Mouse (Mus musculus): ENCODE results near the gene Krtap6-2. TPM values are rescaled to one million over a fixed set of nuclear protein-coding genes. Genes with fewer than 3 reads are reported as not detected.

Gene Krtap6-2
- not detected in 2 replicates for total RNA-seq (2015; ENCODE audit: low replicate concordance)
- not detected in 2 replicates for total RNA-seq (2017; ENCODE audit: low replicate concordance)

DNA sequence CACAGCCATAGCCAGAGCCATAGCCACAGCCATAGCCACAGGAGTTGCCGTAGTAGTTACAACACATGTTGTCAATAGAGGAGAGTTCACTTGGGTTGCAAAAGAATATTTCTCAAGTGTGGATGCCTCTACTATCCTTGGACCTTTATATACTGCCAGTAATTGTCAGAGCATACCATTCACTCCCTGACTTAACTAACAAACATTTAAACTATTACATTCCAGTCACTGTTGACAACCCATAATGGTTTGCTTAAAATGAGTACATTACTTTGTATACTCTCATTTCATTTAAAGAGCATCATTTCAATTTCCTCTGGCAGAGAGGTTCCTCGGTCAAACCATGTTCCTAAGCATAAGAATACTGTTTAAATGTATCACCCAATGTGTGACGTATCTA lies at the start of gene Krtap6-2:
TSS of gene Krtap6-2 (minus strand) at position 101 of the 400 bp plus-strand sequence.
- ATAC-seq (replicated peaks; ENCODE audit: low FRiP score, poor library complexity, severe bottlenecking): no peak

DNA sequence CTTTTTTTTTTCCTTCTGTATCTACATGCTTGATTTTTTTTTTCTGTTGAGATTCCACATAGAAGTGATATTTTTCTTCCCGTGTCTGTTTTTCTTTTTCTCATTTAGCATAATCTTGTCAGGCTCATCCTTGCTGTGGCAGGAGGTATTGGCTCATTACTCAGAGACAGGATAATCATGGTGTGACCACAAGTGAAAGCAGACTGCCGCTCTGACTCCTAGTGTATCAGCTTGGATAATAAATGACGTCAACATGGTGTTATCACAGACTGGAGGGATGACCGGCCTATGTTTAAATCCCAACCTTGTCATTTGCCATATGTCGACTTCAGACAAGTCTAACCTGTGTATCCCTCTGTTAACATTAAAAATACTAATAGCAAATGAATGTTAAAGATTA lies 41.3 kb upstream of the Krtap6-2 start:
- no peak for ATAC-seq (replicated peaks; ENCODE audit: low FRiP score, poor library complexity, severe bottlenecking)

DNA sequence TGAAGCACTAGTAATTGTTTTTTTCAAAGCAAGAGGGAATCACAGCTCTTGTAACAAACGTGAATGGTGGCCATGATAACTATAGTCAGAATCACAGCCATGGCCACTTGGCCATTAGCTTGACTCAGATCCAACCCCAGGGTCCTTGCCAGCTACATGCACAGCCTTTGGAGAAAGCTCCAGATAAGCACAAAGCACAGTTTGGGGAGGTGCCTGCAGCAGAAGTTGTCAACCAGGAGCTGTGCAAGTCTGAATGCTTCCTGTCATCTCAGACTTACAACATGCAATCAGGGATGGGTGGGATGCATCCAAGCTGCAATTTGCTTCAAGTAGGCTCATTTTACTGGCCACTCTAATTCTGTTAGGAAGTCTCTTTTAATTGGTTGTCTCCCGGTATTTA lies 9.7 kb upstream of the Krtap6-2 start:
- no peak for ATAC-seq (replicated peaks; ENCODE audit: low FRiP score, poor library complexity, severe bottlenecking)

DNA sequence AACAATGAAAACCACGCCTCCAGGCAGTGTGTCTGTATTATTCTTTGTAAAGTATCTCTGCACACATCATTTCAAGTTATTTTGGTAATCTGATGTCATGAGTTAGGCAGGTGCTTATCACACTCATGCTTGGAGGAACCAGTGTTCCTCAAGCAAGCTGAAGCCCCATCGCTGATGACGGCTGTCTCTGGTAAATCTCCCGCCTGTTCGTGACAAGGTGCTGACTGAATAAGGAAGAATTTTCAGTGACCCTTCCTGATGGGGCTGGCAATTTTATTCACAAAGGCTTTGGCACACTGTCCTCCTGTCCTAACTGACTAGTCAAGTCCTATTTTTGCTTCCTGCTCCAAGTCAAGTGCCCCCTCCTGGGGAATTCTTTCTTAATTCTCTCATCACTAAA lies 5.4 kb upstream of the Krtap6-2 start:
- ATAC-seq (replicated peaks; ENCODE audit: low FRiP score, poor library complexity, severe bottlenecking): no peak

DNA sequence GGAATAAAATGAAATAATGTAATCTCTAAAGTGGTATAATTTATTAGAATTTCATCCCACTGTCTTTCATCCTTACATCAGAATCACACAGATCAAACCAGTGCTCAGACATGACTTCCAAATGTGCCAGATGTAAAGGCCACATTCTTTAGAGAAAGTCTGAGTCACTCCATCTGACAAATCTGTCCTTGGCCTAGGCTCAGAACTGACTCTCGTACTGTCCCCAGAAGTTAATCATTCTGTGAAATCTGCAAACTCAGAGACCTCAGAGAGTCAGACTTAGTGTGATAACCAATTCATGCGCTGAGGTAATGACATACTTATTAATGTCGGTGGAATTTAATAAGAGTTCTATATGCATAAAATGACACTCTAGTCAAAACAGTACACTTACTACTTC lies 3.6 kb downstream of the Krtap6-2 start:
- no peak for ATAC-seq (replicated peaks; ENCODE audit: low FRiP score, poor library complexity, severe bottlenecking)

DNA sequence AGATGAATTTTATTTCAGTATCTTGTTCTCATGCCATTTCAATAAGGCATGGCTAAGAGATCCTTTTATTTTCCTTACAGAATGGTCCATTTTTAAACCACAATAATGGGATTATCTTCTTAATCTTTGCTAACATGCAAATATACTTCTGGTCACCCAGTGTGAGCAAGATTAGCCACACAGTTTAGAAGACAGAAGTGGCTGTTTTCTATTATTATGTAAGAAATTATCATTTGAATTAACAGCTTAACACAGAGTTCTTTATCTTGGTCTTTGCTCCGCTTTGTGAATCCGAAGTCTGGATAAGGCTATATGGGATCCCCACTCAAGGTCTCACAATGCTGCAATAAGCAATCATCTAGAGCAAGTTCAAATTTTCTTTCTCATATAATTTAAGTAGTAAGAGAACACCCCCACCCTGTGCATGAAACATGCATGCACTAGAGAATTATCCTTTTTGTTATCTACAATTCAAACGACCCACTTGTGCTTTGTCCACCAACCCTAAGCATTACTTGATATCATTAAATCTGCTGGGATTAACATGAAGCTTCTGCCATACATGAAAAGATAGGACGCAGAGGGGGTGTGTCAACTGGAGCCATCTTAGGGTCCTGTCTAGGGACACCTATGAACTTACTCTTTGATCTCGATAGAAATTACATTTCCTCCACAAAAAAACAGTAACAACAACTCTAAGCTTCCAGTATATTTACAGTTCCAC lies 9.4 kb downstream of the Krtap6-2 start:
- no peak for ATAC-seq (replicated peaks; ENCODE audit: low FRiP score, poor library complexity, severe bottlenecking)

DNA sequence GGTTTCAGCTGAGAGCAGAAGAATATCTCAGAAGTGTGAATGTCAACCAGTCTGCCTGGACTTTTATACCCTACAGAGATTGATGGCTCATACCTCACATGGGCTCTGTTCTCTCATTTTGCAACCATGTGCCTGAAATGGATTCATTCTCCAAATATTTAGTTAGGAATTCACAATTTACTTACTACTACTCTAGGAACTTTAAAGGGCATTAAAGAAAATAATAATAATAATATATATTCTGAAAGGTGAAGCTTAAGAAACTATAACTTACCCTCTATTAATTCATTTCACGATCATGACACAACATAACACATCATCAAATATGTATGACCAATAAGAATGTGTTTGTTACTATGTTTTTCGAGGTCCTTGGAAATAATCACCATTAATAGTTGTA lies 16.1 kb downstream of the Krtap6-2 start, which contains the start of gene Krtap21-1:
TSS of gene Krtap21-1 (minus strand) at position 101 of the 400 bp plus-strand sequence.
- ATAC-seq (replicated peaks; ENCODE audit: low FRiP score, poor library complexity, severe bottlenecking): no peak

DNA sequence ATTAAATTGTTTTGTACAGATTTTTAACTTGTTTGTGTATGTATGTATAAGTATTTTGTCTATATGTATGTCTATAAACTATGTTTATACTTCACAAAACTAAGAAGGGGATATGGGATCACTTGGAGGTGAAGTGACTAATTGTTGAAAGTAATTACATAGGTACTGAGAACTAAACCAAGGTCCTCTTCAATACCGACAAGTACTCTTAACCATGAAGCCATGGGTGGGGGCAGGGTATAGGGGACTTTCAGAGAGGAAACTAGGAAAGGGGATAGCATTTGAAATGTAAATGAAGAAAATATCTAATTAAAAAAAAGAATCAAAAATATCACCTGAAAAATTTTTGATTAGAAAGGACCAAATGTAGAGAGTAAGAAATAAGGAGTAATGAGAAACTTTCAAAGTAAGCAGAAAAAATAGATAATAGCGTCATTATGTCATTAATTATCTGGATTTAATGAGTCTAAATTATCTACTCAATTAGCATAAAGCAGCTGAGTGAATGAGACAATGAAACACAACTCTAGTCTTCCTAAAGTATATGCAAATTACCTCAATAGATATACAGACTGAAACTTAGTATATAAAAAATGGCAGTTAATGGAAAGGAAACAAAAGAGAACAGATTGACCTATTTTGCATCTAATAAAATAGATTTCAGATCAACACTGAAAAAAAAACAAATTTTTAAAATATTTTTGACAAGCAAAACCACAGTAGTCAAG lies 47.0 kb downstream of the Krtap6-2 start:
- ATAC-seq (replicated peaks; ENCODE audit: low FRiP score, poor library complexity, severe bottlenecking): no peak

Other genes starting within 250 kb of the Krtap6-2 start
- not detected in 2 replicates for gene 1110057P08Rik, start 245.4 kb downstream of the Krtap6-2 start, total RNA-seq (2015; ENCODE audit: low replicate concordance)
- not detected in 2 replicates for gene 1110057P08Rik, start 245.4 kb downstream of the Krtap6-2 start, total RNA-seq (2017; ENCODE audit: low replicate concordance)
- not detected in 2 replicates for gene Krtap20-2, start 214.2 kb downstream of the Krtap6-2 start, total RNA-seq (2015; ENCODE audit: low replicate concordance)
- gene Krtap20-2, start 214.2 kb downstream of the Krtap6-2 start, total RNA-seq (2017; ENCODE audit: low replicate concordance): not detected in 2 replicates
- gene Krtap21-1, start 16.2 kb downstream of the Krtap6-2 start, total RNA-seq (2015; ENCODE audit: low replicate concordance): not detected in 2 replicates
- not detected in 2 replicates for gene Krtap21-1, start 16.2 kb downstream of the Krtap6-2 start, total RNA-seq (2017; ENCODE audit: low replicate concordance)
- not detected in 2 replicates for gene Krtap8-1, start 67.8 kb upstream of the Krtap6-2 start, total RNA-seq (2015; ENCODE audit: low replicate concordance)
- not detected in 2 replicates for gene Krtap8-1, start 67.8 kb upstream of the Krtap6-2 start, total RNA-seq (2017; ENCODE audit: low replicate concordance)
- not detected in 2 replicates for gene Krtap7-1, start 88.2 kb upstream of the Krtap6-2 start, total RNA-seq (2015; ENCODE audit: low replicate concordance)
- gene Krtap7-1, start 88.2 kb upstream of the Krtap6-2 start, total RNA-seq (2017; ENCODE audit: low replicate concordance): not detected in 2 replicates
- gene Krtap11-1, start 151.1 kb upstream of the Krtap6-2 start, total RNA-seq (2015; ENCODE audit: low replicate concordance): not detected in 2 replicates
- not detected in 2 replicates for gene Krtap11-1, start 151.1 kb upstream of the Krtap6-2 start, total RNA-seq (2017; ENCODE audit: low replicate concordance)

Measured in erythroid progenitor cell, adult 5-6 weeks (primary cell).